Mouse (Mus musculus) adrenal gland, adult 8-10 months (tissue): Measurements from ENCODE around the gene Tagln2. TPM values are rescaled to one million over a fixed set of nuclear protein-coding genes. Genes with fewer than 3 reads are reported as not detected.

Source experiments
- DNase-seq: peaks from one replicate; pipeline ENCODE4 v3.0.0; 2022
- total RNA-seq, 4 experiments: library from RNA; stranded (reverse); gene quantifications; 2 replicates each; pipeline ENCODE4 v1.2.4; 2022

The Tagln2 gene
- total RNA-seq = 10 to 100 TPM; 68.5 to 90.2 (median 77.9) TPM

DNA sequence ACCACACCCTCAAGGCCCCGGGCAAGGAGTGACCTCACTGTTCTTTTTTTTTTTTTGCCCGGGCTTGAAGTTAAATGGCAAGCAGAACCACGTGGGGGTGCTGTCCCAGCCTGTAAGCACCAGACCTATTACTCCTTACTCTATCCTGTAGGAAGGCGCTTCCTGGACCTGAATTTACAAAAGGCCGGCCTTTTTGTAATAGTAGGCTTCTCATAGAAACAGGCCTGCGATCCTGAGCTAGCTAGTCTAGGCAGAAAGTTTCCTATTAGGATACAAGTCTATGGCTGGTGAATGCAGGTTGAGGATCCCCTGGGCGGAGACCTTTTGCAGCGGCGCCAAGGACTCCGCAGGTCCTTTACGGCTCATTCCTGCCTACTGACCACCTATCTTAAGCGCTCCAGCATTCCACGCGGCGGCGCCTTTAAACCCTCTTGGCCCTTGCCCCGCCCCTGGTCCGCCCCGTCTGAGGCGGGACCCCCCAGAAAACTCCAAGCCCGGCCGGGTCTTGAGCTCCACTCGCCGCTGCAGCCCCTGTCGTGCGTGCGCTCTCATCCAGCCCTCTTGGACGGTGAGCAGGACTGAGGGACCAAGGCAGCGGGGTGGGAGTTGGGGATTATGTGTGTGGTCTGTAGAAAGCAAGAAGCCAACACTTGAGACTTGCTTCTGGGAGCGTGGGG is at the start of gene Tagln2:
TSS of gene Tagln2 (plus strand) at position 283 of the 677 bp plus-strand sequence.
- DNase-seq = peak; percentile 81

DNA sequence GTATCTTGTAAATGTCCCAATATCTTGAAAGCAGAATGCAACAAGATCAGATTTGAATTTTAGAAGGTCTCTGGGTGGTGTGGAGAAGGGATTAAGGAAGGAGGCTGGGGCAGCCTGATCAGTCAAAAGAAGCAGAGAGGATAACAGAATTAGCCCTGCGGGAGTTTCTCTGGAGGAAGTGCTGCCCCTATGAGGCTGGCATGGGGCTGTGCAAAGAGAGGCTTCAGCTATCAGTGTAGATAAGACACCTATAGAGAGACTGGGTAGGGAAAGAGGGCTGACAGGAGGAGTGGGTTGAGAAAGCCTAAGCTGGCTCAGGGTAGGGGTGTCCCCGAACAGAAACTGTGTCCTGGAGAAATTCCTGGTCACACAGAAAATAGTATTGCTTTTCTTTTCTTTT is 49.6 kb upstream of the Tagln2 start:
- no peak for DNase-seq

DNA sequence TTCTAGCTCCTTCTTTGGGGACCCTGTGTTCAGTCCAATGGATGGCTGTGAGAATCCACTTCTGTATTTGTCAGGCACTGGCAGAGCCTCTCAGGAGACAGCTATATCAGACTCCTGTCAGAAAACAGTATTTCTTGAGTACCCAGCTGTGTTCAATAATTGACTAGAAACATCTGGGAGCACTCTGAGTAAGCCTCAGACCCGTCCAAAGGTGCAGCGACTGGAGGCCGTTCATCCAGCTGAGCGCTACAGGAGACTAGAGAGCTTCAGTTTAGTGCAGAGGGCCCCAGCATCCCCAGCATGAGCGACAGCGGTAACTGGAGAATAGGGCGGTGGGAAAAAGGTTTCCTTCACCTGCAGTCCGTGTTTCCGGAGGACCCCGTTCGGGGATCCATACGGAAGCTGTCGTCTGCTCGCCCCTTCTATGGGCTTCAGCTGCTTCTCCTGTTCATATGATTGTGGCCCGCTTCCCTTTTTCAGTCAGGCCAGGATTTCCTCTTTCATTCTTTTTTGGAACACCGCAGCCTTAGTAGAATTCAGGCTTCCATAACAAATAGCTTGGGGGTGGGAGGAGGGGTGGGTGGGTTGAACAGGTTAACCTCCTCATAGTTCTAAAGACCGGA is 48.9 kb upstream of the Tagln2 start:
- no peak for DNase-seq

DNA sequence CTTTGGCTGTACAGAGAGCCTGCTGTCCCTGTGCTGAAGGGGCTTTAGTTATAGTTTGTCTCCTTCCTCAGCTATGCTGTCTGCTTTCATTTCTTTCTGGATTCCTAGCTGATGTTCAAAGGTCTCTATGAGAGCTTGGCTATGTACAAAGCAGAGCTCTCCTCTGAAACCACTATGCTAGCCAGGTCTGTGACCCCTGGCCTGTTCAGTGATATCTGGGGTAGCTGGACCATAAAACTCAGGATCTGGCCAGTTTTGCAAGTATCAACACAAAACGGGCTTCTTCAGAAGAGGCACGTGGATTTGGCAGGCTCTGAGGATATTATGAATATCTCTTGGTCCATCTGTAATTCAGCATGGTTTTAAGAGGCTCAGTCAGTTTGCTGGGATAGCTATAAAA is 46.9 kb upstream of the Tagln2 start:
- no peak for DNase-seq

DNA sequence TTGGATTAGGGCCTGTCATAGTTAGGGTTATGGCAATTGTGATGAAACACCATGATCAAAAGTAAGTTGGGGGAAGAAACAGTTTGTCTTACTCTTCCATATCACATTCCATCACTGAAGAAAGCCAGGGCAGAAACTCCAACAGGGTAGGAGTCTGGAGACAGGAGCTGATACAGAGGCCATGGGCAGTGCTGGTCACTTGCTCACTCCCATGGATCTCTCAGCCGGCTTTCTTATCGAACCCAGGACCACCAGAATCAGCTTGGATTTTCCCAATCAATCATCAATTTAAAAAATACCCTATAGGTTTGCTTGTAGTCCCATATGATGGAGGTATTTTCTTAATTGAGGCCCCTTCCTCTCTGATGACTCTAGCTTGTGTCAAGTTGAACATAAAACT is 46.0 kb upstream of the Tagln2 start:
- DNase-seq = no peak

DNA sequence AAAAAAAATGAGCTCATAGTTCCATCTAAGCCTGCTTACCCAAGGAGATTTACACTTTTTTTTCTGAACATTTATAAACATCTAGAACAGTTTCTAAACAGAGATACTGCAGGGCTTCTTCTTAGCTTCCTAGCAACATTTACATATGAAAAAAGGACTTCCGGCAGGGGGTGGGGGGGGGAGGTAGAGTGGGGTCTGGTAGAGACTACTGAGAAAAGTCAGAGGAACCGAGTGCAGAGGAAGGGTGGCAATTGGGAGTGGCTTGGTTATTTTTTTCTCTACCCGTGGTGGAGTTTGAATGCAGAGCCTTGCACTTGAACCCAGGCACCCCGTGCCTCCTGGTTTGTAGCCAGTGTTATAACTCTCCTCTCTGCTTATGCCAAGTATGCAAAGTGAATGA is 44.4 kb upstream of the Tagln2 start:
- DNase-seq = no peak

DNA sequence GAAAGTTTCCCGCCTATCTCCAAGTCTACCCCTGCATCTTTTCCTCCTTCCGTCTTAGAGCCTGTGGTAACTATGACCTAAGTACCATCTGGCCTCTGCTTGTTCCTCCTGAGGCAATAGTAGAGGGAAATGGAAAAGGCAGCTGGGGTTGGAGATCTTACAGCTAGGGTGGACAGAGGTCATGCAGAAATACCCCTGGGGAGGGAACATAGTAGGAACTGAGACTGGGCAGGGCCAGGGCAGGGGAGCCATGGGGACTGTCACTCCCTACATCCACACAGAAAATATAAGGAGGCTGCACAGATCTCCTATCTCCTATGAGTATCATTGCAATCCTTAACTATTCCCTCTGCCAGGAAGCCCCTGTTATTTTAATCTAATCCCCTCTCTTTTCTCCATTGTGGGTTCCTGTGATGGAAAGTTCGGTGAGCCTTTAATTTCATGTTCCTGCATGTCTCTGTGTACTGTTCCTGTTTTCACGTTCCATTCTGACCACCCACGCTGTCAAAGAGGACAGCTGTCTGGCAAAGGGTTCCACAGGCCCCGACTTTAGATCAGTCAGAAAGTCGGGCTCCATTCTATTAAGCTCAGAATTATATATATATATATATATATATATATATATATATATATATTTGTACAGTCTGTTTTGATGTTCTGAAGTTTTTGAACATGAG is 43.7 kb upstream of the Tagln2 start:
- no peak for DNase-seq

DNA sequence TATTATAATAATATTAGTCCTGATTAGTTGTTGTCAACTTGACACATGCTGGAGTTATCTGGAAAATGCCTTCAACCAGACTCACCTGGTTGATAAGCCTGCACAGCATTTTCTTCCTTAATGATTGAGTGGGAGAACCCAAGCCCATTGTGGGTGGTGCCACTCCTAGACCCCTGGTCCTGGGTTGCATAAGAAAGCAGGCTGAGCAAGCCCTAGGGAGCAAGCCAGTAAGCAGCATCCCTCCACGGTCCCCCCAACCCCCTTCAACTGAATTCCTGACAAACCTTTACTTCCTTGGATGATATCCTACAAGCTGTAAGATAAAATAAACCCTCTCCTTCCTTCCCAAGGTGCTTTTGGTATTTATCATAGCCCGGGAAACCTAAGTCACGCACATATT is 42.7 kb upstream of the Tagln2 start:
- DNase-seq = no peak

DNA sequence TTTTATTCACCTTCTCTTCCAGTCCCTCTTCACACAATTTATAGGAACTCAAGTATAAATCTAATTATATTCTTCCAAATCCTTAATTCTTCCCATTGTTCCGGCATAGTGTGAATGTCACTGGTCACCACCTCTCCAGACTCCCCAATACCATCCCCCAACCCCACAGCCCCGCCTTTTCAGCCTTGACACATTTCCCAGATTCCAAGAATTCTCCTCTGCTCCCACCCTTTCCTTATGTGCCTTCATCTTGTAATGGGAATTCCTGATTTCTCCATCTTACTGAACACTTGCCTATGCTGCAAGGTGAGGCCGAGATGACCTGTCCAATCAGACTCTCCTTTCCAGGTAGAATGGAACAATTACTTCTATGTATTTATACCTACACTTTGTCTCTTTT is 41.8 kb upstream of the Tagln2 start:
- no peak for DNase-seq

DNA sequence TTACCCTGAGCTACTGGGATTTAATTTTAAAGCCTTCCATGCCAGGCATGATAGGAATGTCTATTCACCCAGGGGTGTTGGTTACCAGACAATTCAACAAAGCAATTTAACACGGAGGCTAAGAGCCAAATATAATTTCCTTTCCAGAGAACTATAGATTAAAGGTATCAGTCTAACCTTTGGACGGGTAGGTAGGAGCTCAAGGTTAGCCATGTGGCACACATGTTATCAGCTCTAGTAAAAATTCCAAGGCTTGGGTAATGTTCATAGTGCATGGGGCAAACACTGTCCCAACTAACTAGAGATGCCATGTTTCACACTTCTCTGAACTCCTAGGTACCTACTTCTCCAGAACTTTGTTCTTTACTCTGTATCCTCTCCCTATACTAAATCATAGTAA is 38.2 kb upstream of the Tagln2 start:
- no peak for DNase-seq

DNA sequence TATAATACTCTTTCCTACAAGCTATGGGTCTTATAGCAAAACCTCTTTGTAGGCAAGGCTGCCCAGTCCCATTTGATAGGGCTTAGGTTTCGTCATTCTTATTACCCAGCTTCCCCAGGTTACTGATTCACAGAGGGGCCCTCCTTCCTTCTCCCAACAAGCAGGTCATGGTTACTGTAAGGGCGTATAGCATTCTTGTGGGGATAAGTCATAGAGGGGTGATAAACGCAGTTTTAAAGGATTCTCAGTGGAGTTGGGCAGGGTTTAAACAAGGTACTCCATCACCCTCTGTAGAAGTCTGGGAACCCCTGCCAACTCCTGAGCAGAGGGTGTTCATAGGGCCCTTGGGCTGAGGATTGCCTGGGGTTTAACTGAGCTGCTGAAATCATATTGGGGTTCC is 37.3 kb upstream of the Tagln2 start:
- DNase-seq = no peak

DNA sequence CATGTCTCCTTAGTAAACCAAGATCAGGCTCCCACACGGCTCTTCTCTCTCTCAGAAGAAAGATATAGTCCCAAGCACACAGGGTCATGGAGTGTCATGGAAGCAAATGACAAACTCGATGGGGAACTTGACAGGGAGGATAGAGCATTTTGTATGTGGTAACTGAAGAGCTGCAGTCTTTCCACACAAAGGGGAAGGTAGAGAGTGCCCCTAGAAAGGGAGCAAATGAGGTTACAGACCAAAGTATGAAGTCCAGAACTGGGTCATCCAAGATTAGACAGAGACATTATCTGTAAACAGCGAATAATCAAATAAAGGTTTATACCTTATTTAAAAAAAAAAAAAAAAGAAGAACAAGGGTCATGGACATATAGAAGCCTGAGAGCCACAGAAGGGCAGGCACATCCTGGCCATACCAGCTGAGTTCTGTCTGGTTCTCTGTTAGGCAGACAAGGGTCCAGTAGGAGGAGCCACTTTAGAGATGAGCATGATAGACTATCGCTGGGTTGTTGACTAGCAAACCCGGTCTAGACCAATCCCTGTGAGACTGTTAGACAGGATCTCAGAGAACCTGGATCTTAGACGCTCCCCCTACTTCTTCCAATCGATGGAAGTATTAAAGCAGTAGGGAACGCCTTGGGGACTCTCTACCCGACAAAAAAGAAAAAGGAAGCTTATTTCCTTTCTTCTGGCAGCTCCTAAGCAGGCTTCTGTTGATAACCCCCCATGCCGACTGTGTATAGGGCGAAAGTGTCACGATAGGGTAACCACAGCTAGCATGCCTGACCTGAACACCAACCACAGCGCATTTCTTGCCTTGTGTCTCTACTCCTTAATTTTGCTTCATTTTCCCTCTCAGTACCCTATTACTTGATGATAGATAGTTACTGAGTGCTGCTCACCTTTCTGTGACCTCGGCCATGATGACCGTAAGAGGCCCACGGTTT is 36.2 kb upstream of the Tagln2 start:
- DNase-seq = no peak

DNA sequence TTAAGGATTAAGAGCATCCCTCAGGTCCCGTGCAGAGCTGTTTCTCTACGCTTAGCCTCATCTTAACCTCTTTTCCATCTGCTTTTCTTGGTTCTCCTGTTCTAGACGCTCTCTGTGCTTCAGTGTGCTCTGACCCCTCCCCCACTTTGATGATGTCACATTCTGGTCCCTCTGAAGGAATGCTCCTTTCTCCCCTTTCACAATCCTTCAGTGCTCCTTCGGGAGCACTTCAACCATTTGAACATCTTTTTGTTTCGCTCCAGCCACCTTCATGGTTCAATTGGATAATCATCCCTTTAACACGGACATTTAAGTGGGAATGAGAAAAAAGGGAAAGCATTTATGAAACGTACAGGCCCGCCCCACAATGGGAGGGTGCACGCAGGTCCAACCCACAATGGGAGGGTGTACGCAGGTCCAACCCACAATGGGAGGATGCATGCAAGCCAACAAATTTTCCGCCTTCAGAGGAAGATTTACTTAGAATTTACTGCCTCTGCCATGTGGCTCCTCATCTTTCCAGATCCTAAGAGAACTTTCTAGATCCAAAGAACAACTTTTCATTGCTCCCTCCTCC is 31.5 kb upstream of the Tagln2 start:
- DNase-seq = no peak

DNA sequence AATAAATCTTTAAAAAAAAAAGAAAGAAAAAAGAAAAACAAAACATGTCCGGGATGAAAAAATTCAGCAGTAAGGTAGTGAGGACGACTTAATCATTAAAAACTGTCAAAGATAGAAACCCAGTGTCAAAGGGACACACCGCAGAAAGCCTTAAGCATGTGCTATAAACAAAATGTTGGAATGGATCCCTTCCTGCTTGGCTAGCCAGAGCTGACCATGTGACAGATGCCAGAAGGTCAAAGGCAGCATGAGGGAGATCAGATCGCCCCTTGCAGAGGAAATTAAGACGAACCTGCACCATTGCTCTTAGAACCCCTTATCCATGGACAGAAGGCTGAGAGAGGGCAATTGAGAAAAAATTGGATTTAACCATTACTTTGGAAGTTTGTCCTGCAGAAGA is 30.5 kb upstream of the Tagln2 start:
- DNase-seq = no peak

DNA sequence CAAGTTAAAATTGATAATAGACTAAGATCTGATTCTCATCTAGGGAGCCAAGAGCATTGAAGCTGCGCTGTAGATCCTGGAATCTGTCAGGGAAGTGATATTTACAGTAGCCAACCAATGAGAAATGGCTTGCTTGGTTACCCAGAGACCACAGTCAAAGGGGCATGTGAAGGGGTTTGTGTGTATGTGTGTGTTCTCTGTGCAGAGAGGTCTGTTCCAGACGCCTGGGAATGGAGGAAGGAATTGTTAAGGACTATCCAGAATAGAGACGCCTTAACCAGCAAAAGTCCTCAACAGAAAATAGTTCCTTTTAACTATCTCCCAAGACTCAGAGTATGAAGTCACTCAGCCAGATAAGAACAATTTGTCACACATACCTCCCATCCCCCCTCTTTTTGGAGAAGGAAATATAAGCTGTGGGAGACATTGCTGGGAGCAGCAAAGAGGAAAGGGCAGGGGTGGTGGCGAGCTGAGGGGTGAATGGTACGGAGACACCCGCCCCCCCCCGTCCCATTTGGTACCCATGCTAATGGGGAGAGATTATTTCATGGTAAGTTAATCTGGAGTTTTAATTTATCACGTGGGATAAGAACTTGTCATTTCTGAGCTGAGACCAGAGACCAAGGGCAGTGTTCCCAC is 29.9 kb upstream of the Tagln2 start:
- DNase-seq = no peak

DNA sequence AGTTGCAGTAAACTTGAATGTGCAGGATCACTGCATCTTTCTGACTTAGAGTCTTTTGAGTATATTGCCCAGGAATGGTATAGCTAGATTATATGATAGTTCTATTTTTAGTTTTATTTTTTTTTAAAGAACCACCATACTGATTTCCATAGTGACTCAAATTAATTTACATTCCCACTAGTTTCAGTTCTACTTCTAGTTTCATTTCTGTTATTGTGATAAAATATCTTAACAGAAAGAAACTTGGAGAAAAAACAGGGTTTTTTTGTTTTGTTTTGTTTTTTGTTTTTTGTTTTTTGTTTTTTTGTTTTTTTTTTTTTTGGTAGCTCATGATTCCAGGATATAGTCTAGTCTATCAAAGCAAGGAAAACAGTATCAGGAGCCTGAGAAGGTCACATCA is 26.9 kb upstream of the Tagln2 start:
- no peak for DNase-seq

DNA sequence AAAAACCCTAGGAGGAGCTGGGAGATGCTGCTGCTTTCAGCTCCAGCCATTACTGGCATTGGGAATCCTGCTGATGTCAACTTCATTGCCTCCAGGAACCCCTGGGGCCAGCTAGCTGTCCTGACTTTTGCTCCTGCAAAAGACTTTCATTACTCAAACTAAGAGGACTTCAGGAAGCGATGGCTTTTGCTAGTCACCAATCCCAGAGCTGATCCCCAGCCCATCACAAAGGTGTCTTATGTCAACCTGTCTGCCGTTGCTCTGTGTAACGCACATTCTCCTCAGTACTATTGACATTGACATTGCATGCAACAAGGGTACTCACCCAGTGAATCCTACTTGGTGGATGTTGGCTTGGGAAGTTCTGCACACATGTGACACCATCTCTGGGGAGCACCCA is 25.7 kb upstream of the Tagln2 start:
- no peak for DNase-seq

DNA sequence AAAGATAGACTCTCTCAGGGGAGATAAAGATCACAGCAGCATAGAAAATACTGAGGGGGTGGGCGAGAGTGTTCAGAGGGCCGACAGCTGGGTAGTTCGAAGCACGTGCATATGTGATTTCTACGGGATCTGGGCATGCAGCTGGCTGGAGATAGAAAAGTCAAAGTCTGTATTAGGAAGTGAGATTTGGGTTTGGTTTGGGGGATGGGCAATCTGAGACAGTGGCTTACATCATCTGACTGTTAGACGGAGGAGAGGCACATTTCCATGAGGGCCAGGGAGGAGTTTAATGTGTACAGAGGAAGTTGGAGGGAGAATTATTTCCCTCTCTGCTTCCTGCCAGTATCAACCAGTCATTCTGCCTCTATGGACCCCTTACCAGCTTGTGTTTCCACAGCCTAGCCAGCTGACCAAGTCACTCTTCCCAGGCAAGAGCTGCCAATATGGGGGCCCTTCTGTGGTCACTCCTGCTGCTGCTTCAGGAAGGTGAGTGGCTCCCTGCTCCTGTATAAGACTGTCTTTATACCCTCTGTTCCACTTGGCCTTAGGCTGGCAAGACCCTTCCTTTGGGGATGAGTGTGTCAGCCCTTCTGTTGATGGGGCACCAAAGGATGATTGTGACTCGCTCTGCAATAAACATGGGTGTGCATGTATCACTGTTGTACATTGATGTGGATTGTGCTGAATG is 24.6 kb upstream of the Tagln2 start, which contains the start of gene Slamf9:
TSS of gene Slamf9 (plus strand) at position 305 of the 688 bp plus-strand sequence.
- no peak for DNase-seq

DNA sequence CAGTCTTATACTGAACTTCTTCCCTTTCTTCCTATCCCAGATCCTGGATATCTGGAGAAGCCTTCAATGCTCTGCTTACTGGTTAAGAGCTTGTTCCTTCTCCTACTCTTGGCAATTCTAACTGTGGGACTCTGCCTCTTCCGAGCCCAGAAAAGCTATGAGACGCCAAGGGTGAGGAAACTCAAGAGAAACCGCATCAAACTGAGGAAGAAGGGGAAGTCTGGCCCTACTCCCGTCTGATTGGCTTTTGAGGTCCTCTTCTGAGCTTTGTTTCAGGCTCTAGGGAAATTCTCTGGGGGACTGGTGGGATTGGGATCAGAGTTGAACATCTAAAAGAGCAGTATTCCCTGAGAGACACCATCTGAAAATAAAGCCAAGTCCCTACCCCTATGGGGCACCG is 21.8 kb upstream of the Tagln2 start:
- DNase-seq = no peak

DNA sequence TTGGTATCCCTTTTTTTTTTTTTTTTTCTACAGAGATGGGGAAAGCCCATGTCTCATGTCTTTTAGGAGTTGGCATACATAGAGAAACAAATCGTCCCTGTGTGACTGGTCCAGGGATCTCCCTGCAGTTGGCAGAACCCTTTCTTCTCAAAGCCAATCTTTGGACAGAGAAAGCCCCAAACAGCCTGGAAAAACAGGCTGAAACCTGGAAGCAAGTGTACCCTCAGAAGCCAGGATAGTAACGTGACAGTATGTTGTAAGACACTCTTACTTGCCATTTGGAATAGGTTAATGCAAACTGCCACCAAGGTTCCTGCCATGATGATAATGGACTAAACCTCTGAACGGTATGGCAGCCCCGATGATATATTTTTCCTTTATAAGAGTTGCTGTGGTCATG is 19.5 kb upstream of the Tagln2 start:
- DNase-seq = no peak

DNA sequence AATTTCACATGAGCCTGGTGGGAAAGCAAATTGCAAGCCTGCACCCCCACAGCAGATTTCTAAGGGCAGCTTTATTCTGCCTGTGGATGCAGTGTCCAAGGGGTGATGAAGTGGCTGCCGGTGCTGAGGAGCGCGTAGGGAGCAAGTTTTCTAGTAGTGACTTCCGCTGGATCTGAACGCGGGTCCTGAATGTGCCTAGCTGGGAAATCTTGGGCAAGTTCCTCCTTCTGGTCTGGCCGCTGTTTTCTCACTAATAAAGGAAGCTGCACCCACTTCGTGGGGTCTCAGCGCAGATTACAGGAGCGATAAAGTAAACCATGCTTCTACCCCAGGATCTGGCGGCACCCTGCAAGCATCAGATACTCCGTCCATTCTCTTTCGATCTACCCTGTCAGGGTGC is 18.7 kb upstream of the Tagln2 start:
- no peak for DNase-seq
